Mouse (Mus musculus): ENCODE results near the gene Rassf1.
A peak's percentile ranks its signal among the peaks of the same experiment; 100 is the strongest.

Gene Rassf1

GRCm38 (mm10) chr9:107551117-107551889 is at the start of gene Rassf1:
Gene Rassf1 (plus strand): TSS chr9:107551555.
- no peak for DNase-seq (ENCODE audit: extremely low read depth, low read depth, low spot score)

GRCm38 (mm10) chr9:107502131-107502846 is 49.1 kb upstream of the Rassf1 start:
- no peak for DNase-seq (ENCODE audit: extremely low read depth, low read depth, low spot score)

- no peak for DNase-seq (ENCODE audit: extremely low read depth, low read depth, low spot score)
These were observed 46.5 kb upstream of the Rassf1 start for GRCm38 (mm10) chr9:107504662-107505537.

GRCm38 (mm10) chr9:107508266-107508665 is 43.1 kb upstream of the Rassf1 start:
- no peak for DNase-seq (ENCODE audit: extremely low read depth, low read depth, low spot score)

GRCm38 (mm10) chr9:107510384-107511100 is 40.8 kb upstream of the Rassf1 start:
- no peak for DNase-seq (ENCODE audit: extremely low read depth, low read depth, low spot score)

- DNase-seq (ENCODE audit: extremely low read depth, low read depth, low spot score), result no peak
These were observed 39.9 kb upstream of the Rassf1 start for GRCm38 (mm10) chr9:107511436-107511835.

GRCm38 (mm10) chr9:107512326-107512725 is 39.0 kb upstream of the Rassf1 start:
- DNase-seq (ENCODE audit: extremely low read depth, low read depth, low spot score), result no peak

- no peak for DNase-seq (ENCODE audit: extremely low read depth, low read depth, low spot score)
These were observed 36.9 kb upstream of the Rassf1 start for GRCm38 (mm10) chr9:107514303-107514955.

GRCm38 (mm10) chr9:107520331-107520730 is 31.0 kb upstream of the Rassf1 start:
- no peak for DNase-seq (ENCODE audit: extremely low read depth, low read depth, low spot score)

- no peak for DNase-seq (ENCODE audit: extremely low read depth, low read depth, low spot score)
These were observed 30.2 kb upstream of the Rassf1 start for GRCm38 (mm10) chr9:107521190-107521589.

- DNase-seq (ENCODE audit: extremely low read depth, low read depth, low spot score), result no peak
These were observed 29.5 kb upstream of the Rassf1 start for GRCm38 (mm10) chr9:107521711-107522399.

- DNase-seq (ENCODE audit: extremely low read depth, low read depth, low spot score), result no peak
These were observed 29.0 kb upstream of the Rassf1 start for GRCm38 (mm10) chr9:107522400-107522711.

- DNase-seq (ENCODE audit: extremely low read depth, low read depth, low spot score), result no peak
These were observed 24.9 kb upstream of the Rassf1 start for GRCm38 (mm10) chr9:107526198-107527026.

GRCm38 (mm10) chr9:107533791-107534407 is 17.5 kb upstream of the Rassf1 start, which contains the start of gene Tmem115:
Gene Tmem115 (plus strand): TSS chr9:107533945.
- DNase-seq (ENCODE audit: extremely low read depth, low read depth, low spot score), result peak; percentile 99

- DNase-seq (ENCODE audit: extremely low read depth, low read depth, low spot score), result no peak
These were observed 16.8 kb upstream of the Rassf1 start for GRCm38 (mm10) chr9:107534408-107535202.

GRCm38 (mm10) chr9:107538231-107538630 is 13.1 kb upstream of the Rassf1 start:
- no peak for DNase-seq (ENCODE audit: extremely low read depth, low read depth, low spot score)

- DNase-seq (ENCODE audit: extremely low read depth, low read depth, low spot score), result no peak
These were observed 12.6 kb upstream of the Rassf1 start for GRCm38 (mm10) chr9:107538711-107539110.

- DNase-seq (ENCODE audit: extremely low read depth, low read depth, low spot score), result no peak
These were observed 11.4 kb upstream of the Rassf1 start for GRCm38 (mm10) chr9:107539940-107540339.
